Mouse (Mus musculus) spleen, embryonic (tissue): ENCODE data around the gene Gm3239.
"Not testable (repeated sequence)": the region's sequence is repeated elsewhere in the genome, so short reads cannot be mapped to it uniquely, and the experiment has no call there.

Source experiments
- CTCF ChIA-PET: fragments of 350-600 bp; sonication (Branson Sonifier 250); formaldehyde crosslinking; loops from one replicate; lab custom pipeline; 2022; lab: Charles Lee

Gm3239 gene

GRCm38 (mm10) chr14:4663892-4664291 is at the start of gene Gm3239:
Gm3239 (plus strand) TSS chr14:4664192.
- CTCF ChIA-PET, result not testable (repeated sequence)

- CTCF ChIA-PET, result not testable (repeated sequence)
These were observed 31.9 kb upstream of the Gm3239 start, which contains the start of gene Gm8159 for GRCm38 (mm10) chr14:4632052-4632451. Gm8159 (plus strand) TSS chr14:4632352.

GRCm38 (mm10) chr14:4649309-4649708 is 14.7 kb upstream of the Gm3239 start:
- CTCF ChIA-PET, result not testable (repeated sequence)

- CTCF ChIA-PET, result not testable (repeated sequence)
These were observed 13.7 kb upstream of the Gm3239 start for GRCm38 (mm10) chr14:4650324-4650723.

- CTCF ChIA-PET, result not testable (repeated sequence)
These were observed 44.9 kb downstream of the Gm3239 start, which contains the start of gene Gm7876 for GRCm38 (mm10) chr14:4708938-4709337. Gm7876 (plus strand) TSS chr14:4709238.
